Mouse (Mus musculus) brown adipose tissue, adult 24 weeks (tissue): ENCODE measurements around the gene Pfkfb4. TPM values are rescaled to one million over a fixed set of nuclear protein-coding genes. Genes with fewer than 3 reads are reported as not detected.
A peak's percentile ranks its signal among the peaks of the same experiment; 100 is the strongest.

Source experiments
- H3K27ac ChIP-seq: fragments of 200-500 bp; replicated peaks from 2 replicates; pipeline ENCODE4 v1.5.1; 2012; ENCODE audit warnings: low read depth, mild to moderate bottlenecking, low read length
- H3K4me1 ChIP-seq: fragments of 200-500 bp; 2 replicates; pipeline ENCODE4 v1.6.1; 2012; ENCODE audit warnings: low read length, mixed read lengths; ENCODE audit not compliant: control insufficient read depth, insufficient read depth, insufficient read length
- H3K4me3 ChIP-seq: fragments of 200-500 bp; 2 replicates; pipeline ENCODE4 v1.5.1; 2012; ENCODE audit warnings: low read depth, mild to moderate bottlenecking, low read length, moderate library complexity; ENCODE audit not compliant: insufficient read depth
- polyA plus RNA-seq: library from polyadenylated mRNA; stranded (reverse); fragments of >200 nt; gene quantifications from 2 replicates; pipeline ENCODE4 v1.2.4, GENCODE M21; 2012; ENCODE audit not compliant: missing spikeins, insufficient read depth, insufficient read length

The Pfkfb4 gene
- polyA plus RNA-seq, 1 experiment: 3.8 TPM

DNA sequence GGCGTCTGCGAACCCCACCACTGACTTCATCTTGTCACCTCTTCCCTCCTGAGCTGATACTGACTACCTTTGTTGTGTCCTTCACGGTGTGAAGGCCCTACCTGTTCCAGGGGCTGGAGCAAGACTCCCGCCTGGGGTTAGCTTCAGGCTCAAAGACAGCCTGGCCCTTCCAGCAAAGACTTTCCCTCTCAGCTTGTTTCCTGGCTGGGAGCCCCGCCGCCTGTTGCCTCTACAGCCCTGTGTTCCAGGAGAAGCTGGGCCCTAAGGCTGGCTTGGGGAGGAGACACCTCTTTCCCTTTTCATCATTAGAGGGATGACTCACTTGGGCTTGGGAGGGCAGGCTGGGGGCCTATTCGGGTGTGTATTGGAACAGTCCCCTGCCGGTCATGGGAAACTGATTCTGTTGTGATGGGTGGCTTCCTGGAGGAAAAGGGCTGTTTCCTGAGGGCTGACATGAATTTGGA, 47.4 kb downstream of the Pfkfb4 start:
- Histone ChIP-seq H3K27ac (peak overlapping the region; percentile 95), H3K4me3 (peak overlapping the region; percentile 90), H3K4me1 (peaks cover 8% of the 10 kb centered on the region; the same call in 1 of the 2 replicates)

GRCm38 (mm10) chr9:109039681-109040080, 48.1 kb downstream of the Pfkfb4 start:
- Histone ChIP-seq H3K27ac (peak overlapping the region; percentile 48), H3K4me3 (peak overlapping the region; percentile 90), H3K4me1 (peaks cover 8% of the 10 kb centered on the region; the same call in 1 of the 2 replicates)

- H3K4me3 ChIP-seq: peak overlapping the region; percentile 90
- peaks cover 8% of the 10 kb centered on the region; the same call in 1 of the 2 replicates for H3K4me1 ChIP-seq
- peak overlapping the region; percentile 48; the same call in 1 of the 2 replicates for H3K27ac ChIP-seq
Observed at GRCm38 (mm10) chr9:109040216-109040615, 48.6 kb downstream of the Pfkfb4 start.

DNA sequence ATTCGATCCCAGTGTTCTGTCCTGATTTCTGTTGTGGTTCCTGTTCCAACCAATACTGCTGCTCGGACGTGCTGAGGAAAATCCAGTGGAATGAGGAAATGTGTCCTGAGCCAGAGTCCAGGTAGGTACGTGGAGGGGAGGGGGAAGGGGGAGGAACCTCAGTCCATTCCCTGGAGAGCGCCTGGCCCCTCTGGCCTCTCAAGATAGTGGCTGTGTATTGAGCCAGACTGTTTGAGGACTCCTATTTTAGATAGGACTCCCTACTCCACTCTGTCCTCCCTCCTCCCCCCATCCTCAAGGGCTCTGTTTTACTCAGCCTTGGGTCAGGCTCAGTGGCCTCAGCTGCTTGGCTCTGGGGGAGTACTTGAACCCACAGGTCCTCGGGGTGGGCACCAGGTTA, 49.3 kb downstream of the Pfkfb4 start:
- Histone ChIP-seq H3K27ac (no peak overlapping the region), H3K4me3 (peak overlapping the region; percentile 90), H3K4me1 (peaks cover 8% of the 10 kb centered on the region; the same call in 1 of the 2 replicates)

DNA sequence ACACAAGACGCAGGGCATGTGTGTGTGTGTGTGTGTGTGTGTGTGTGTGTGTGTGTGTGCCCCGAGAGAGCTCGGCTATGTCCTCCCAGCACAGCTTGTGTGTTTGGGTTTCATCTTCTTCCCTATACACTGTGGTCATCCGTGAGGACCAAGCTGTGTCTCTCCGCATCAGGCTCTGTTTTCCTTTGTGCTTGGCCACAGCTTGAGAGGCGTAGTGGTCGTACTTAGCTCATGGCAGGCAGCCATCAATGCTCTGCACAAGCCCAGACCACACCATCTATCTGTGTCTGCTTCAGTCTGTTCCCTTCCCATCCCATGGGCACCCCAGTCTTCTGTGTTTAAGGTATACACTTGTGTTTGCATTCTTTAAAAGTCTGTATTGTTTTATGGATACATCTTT, 49.8 kb downstream of the Pfkfb4 start:
- H3K27ac ChIP-seq: no peak overlapping the region
- peaks cover 8% of the 10 kb centered on the region; the same call in 1 of the 2 replicates for H3K4me1 ChIP-seq
- H3K4me3 ChIP-seq: peak overlapping the region; percentile 90; the same call in 1 of the 2 replicates

GRCm38 (mm10) chr9:109046306-109046705, 54.7 kb downstream of the Pfkfb4 start:
- H3K27ac ChIP-seq: no peak overlapping the region
- H3K4me3 ChIP-seq: no peak overlapping the region
- peaks cover 4% of the 10 kb centered on the region; the same call in 1 of the 2 replicates for H3K4me1 ChIP-seq

DNA sequence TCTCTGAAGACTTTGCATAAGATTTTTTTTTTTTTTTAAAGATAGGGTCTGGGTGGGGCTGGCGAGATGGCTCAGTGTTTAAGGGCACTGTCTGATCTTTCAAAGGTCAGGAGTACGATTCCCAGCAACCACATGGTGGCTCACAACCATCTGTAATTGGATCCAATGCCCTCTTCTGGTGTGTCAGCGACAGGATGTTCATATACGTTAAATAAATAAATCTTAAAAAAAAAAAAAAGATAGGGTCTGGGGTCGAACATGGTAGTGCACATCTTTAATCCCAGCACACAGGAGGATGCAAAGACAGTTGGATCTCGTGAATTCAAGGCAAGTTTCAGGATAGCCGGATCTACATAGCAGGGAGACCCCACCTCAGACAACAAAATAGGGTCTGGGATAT, 57.7 kb downstream of the Pfkfb4 start:
- no peak overlapping the region for H3K4me3 ChIP-seq
- no peak overlapping the region for H3K27ac ChIP-seq
- H3K4me1 ChIP-seq: peaks cover 4% of the 10 kb centered on the region

DNA sequence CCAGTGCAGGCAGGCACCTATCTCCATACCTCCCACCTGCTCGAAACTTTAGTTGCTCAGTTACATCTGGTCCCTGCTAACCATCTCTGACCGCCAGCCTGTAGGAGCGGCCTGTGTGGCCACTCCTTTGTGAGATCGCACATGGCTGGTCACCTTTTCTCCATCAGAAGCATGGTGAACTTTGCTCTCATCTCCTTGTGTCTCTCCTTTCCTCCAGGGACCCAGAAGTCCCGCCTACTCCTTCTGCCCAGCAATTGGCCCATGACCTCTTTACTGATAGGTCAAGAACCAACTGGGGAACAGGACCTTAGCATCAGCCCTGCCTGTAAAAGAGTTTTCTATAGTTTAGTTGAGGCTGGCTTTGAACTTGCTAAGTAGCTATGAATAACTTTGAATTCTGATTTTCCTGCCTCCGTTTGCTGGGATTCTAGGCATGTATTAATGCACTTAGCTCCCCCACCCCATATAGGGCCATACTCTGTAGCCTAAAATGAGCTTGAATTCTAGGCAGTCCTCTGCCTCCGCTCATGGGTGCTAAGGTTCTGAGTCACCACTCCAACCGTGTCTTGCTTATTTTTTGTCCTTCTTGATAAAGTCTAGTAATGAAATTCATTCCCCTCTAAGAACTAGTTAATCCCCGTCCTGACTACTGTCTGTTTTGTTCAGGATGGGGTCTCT, 58.6 kb downstream of the Pfkfb4 start:
- peaks cover 4% of the 10 kb centered on the region for H3K4me1 ChIP-seq
- no peak overlapping the region for H3K4me3 ChIP-seq
- 0 out of 2 replicates have a peak overlapping the region, but pooled peaks have one; percentile 11 for H3K27ac ChIP-seq

- H3K4me3 ChIP-seq: no peak overlapping the region
- 0 out of 2 replicates have a peak overlapping the region, but pooled peaks have one; percentile 11 for H3K27ac ChIP-seq
- H3K4me1 ChIP-seq: peaks cover 4% of the 10 kb centered on the region
Observed at GRCm38 (mm10) chr9:109050674-109050997, 59.1 kb downstream of the Pfkfb4 start.

DNA sequence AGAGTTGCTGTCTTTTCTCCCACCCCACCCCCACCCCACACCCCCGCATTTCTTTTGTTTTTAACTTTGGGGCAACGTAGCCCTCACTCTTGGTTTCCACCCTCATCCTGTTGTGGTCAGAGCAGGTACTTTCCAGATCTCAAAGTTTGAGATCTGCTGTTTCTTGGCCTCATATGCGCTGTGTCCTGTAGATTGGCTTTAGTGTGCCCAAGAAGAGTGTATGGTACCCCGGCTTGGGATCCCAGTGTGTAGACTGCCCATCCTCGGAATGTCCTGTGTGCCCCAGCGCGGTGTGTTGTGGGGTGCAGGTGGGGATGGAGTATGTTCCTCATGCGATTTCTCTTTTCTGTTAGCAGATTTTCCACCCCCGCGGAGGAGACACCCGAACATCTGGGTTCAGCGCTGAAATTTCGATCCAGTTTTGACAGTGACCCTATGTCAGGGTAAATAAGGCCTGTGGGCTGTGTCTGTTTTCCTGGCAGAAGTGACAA, 59.5 kb downstream of the Pfkfb4 start:
- peaks cover 4% of the 10 kb centered on the region for H3K4me1 ChIP-seq
- no peak overlapping the region for H3K27ac ChIP-seq
- no peak overlapping the region for H3K4me3 ChIP-seq

DNA sequence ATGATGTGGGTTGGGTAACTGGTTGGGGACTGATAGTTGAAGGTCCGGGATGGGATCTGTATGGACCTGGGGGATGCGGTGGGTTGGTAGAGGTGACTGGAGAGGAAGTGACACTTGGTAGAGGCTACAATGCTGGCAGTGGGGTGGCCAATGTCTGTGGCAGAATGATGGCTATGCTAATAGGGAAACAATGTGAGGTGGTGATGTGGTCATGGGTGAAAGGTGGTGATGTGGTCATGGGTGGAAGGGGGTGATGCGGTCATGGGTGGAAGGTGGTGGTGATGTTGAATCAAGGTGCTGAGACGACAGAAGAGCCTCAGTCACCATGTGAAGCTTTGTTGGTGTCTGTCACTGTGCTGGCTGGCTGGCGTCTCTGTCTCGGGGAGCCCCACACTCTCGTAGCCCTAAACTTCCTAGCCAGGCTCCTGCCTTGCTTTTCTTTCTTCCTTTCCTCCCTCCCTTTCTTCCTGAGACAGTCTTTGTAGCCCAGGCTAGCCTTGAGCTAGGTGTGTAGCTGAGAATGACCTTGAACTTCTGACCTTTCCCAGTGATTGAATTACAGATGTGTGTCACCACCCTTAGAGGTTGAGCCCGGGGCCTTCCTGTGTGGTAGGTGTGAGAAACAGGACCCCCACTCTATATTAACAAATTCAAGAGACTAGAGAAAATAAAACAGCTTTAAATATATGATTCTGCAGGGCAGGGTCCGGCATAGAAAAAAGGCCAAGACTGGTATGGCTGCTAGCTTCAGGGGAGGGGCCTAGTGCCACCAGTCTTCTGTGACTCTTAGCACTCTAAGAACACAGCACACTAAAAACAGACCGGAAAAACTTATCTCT, 60.3 kb downstream of the Pfkfb4 start:
- Histone ChIP-seq H3K4me1 (peaks cover 4% of the 10 kb centered on the region), H3K4me3 (peak overlapping the region; percentile 3; the same call in 1 of the 2 replicates), H3K27ac (peak overlapping the region; percentile 2; the same call in 1 of the 2 replicates)

GRCm38 (mm10) chr9:109052490-109053260, 61.1 kb downstream of the Pfkfb4 start:
- H3K27ac ChIP-seq: no peak overlapping the region
- H3K4me3 ChIP-seq: no peak overlapping the region
- H3K4me1 ChIP-seq: peaks cover 4% of the 10 kb centered on the region

GRCm38 (mm10) chr9:109053366-109053765, 61.8 kb downstream of the Pfkfb4 start:
- no peak overlapping the region for H3K4me3 ChIP-seq
- H3K27ac ChIP-seq: no peak overlapping the region
- H3K4me1 ChIP-seq: peaks cover 4% of the 10 kb centered on the region

DNA sequence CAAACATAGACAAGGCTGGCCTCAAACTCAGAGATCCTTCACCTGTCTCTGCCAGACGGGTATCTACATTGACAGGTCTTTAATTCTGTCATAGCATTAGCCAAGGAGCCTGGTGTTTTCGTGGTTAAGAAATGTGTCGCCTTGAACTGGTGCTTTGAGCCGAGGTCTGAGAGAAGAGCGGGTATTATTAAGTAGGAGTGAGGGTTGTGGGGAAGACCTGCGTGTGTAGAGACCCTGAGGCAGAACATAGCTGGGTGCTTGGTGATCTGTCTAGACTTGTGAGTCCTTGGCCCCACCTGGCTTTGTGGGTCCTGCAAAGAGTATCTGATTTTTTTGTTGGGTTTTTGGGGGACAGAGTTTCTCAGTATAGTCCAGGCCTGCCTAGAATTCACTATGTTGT, 62.3 kb downstream of the Pfkfb4 start:
- Histone ChIP-seq H3K4me3 (no peak overlapping the region), H3K4me1 (peaks cover 4% of the 10 kb centered on the region), H3K27ac (no peak overlapping the region)

- H3K4me3 ChIP-seq: peak overlapping the region; percentile 53
- peak overlapping the region; percentile 65 for H3K27ac ChIP-seq
- peaks cover 3% of the 10 kb centered on the region for H3K4me1 ChIP-seq
Observed at GRCm38 (mm10) chr9:109054712-109055111, 63.1 kb downstream of the Pfkfb4 start.
